In the genomic region with DNA sequence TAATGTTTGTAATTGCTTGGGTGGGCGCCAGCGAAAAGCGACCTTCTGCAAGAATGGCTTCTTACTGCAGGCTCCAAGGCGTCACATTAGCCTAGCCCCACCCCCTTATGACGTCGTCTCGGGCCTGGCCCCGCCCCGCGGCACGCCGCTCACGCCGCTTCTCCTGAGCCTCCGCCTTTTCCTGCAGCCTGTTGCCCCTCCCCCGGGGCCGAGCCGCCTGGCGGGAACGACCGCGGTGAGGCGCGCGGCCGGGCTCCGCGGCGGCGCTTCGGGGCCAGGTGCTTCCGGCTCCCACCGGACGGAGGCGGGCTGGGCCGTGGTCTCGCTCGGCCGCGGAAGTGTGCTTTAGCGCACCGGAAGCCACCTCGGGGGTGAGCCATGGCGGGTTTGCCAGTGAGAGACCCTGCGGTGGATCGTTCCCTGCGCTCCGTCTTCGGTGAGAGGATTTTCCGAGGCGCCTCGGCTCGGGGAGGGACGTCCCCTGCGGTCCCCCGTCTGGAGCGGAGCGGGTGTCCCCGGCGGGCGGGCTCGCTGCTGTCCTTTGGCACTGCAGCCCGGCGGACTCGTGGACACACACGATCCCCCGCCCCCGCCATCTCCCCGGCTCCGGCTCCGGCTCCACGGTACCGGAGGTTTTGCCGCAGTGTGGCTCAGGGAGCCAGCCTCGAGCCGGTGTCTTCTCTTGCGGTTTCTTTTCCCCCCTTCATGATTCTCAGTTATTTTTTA, we compare ENCODE assay signal across 8 mouse cellular contexts. TPM values are rescaled to one million over a fixed set of nuclear protein-coding genes. Genes with fewer than 3 reads are reported as not detected.
DNase-seq lines count a peak whose midpoint lies in the region; ATAC-seq and TF ChIP-seq lines count a peak whose summit lies in the region.

TSS of gene Cstf2 (plus strand) at position 201 of the 726 bp plus-strand sequence.

- no peaks in the 10 kb centered on the region for H3K27me3 ChIP-seq in heart, embryonic 11.5 days (ENCODE audit: control insufficient read depth, insufficient read depth, low read length)
- no peaks in the 10 kb centered on the region; the same call in 1 of the 2 replicates for H3K27me3 ChIP-seq in kidney, embryonic 16.5 days (ENCODE audit: insufficient read depth, low read length)
- H3K27me3 ChIP-seq in liver, adult 2 months (ENCODE audit: control insufficient read depth, insufficient read depth, low read length) = no peaks in the 10 kb centered on the region
- H3K27me3 ChIP-seq in myocyte (ENCODE audit: control insufficient read depth, insufficient read depth, insufficient read length) = no peaks in the 10 kb centered on the region
- H3K27me3 ChIP-seq in splenic B cell, adult 2 months (ENCODE audit: control insufficient read depth, insufficient read depth, low read length, poor library complexity, severe bottlenecking) = no peaks in the 10 kb centered on the region

- DNase-seq in B cell, adult 2 months = peak; percentile 96 to 97
- peak; percentile 97 for DNase-seq in brain, adult 2 months (ENCODE audit: low read depth, low spot score)
- peak; percentile 82 for DNase-seq in liver, adult 2 months (ENCODE audit: extremely low read depth, low read depth, low spot score)
- peak; percentile 93 for DNase-seq in splenic B cell, adult 2 months (ENCODE audit: low read depth, low spot score)

- H3K4me2 ChIP-seq in heart, embryonic 11.5 days = peak within 1 kb of the TSS; percentile 60
- H3K4me2 ChIP-seq in kidney, embryonic 16.5 days (replicated peaks; ENCODE audit: low read depth, low read length) = peak within 1 kb of the TSS; percentile 51
- peak within 1 kb of the TSS; percentile 70 for H3K4me2 ChIP-seq in myocyte (ENCODE audit: low read depth)

- peak within 1 kb of the TSS; percentile 58 for H3K4me3 ChIP-seq in heart, embryonic 11.5 days (ENCODE audit: low read depth, low read length)
- peak within 1 kb of the TSS; percentile 65 for H3K4me3 ChIP-seq in kidney, embryonic 16.5 days (ENCODE audit: low read length)
- peak within 1 kb of the TSS; percentile 77 for H3K4me3 ChIP-seq in liver, adult 2 months (ENCODE audit: insufficient read depth, low read depth, low read length)
- peak within 1 kb of the TSS; percentile 38 for H3K4me3 ChIP-seq in myocyte

- TF ChIP-seq POLR2A in liver, adult 2 months (IDR thresholded peaks at IDR 0.05; ENCODE audit: extremely low read depth, insufficient read depth, low read length) = no peak
- TF ChIP-seq POLR2A in myocyte (IDR thresholded peaks at IDR 0.05; ENCODE audit: insufficient read length, low read depth) = peak; percentile 66

- no peaks in the 10 kb centered on the region for H3K4me1 ChIP-seq in heart, embryonic 11.5 days (ENCODE audit: control insufficient read depth, insufficient read depth, low read length)
- no peaks in the 10 kb centered on the region for H3K4me1 ChIP-seq in kidney, embryonic 16.5 days (ENCODE audit: insufficient read depth, low read length)
- H3K4me1 ChIP-seq in liver, adult 2 months (ENCODE audit: control insufficient read depth, insufficient read depth, low read length) = no peaks in the 10 kb centered on the region

- WGBS in heart, embryonic 11.5 days (ENCODE audit: insufficient replicate concordance) = 18% methylated on average over 76 of the region's 77 CpGs
- WGBS in kidney, embryonic 16.5 days = 17% methylated on average over 53 of the region's 77 CpGs
- WGBS in liver, adult 2 months = 1% methylated on average over 38 of the region's 77 CpGs

- no peak for TF ChIP-seq CTCF in liver, adult 2 months (IDR thresholded peaks at IDR 0.05; ENCODE audit: low read depth, low read length)

- peak within 1 kb of the TSS; percentile 89 for H3K27ac ChIP-seq in heart, embryonic 11.5 days (ENCODE audit: low read depth, low read length)
- H3K27ac ChIP-seq in kidney, embryonic 16.5 days (ENCODE audit: low read length) = peak within 1 kb of the TSS; percentile 85
- H3K27ac ChIP-seq in liver, adult 2 months (replicated peaks; ENCODE audit: insufficient read depth, low read depth, low read length) = peak within 1 kb of the TSS; percentile 62

- ATAC-seq in erythroblast, adult 5-6 weeks (replicated peaks; ENCODE audit: low FRiP score, poor library complexity, severe bottlenecking) = peak; percentile 100
- peak; percentile 98 for ATAC-seq in heart, embryonic 11.5 days (replicated peaks; ENCODE audit: insufficient number of reproducible peaks, low FRiP score, low TSS enrichment)
- peak; percentile 99 for ATAC-seq in kidney, embryonic 16.5 days (ENCODE audit: low FRiP score, low TSS enrichment)

- H3K79me2 ChIP-seq in liver, adult 2 months (ENCODE audit: control insufficient read depth, insufficient read depth, low read length) = no peaks in the 10 kb centered on the region
- H3K79me2 ChIP-seq in myocyte (ENCODE audit: control insufficient read depth, insufficient read depth) = peaks cover 12% of the 10 kb centered on the region

- H3K9ac ChIP-seq in heart, embryonic 11.5 days (ENCODE audit: low read depth, low read length) = peak within 1 kb of the TSS; percentile 77
- peak within 1 kb of the TSS; percentile 75 for H3K9ac ChIP-seq in kidney, embryonic 16.5 days (replicated peaks; ENCODE audit: low read length)
- H3K9ac ChIP-seq in liver, adult 2 months (ENCODE audit: low read depth, low read length) = peak within 1 kb of the TSS; percentile 75

- H3ac ChIP-seq in myocyte (ENCODE audit: control insufficient read depth, insufficient read length) = peak within 1 kb of the TSS; percentile 69

- no peaks in the 10 kb centered on the region; the same call in 1 of the 2 replicates for H3K36me3 ChIP-seq in heart, embryonic 11.5 days (ENCODE audit: control insufficient read depth, insufficient read depth, low read length)
- no peaks in the 10 kb centered on the region for H3K36me3 ChIP-seq in kidney, embryonic 16.5 days (ENCODE audit: insufficient read depth, low read length)
- peaks cover 8% of the 10 kb centered on the region for H3K36me3 ChIP-seq in liver, adult 2 months (ENCODE audit: control insufficient read depth, insufficient read depth, low read length)
- H3K36me3 ChIP-seq in myocyte (ENCODE audit: control insufficient read depth, insufficient read depth) = no peaks in the 10 kb centered on the region
- no peaks in the 10 kb centered on the region for H3K36me3 ChIP-seq in splenic B cell, adult 2 months (ENCODE audit: control insufficient read depth, insufficient read depth, low read length, poor library complexity, severe bottlenecking)

- H3K9me3 ChIP-seq in heart, embryonic 11.5 days (replicated peaks; ENCODE audit: control insufficient read depth, low read length) = no peaks in the 10 kb centered on the region
- no peaks in the 10 kb centered on the region for H3K9me3 ChIP-seq in kidney, embryonic 16.5 days (ENCODE audit: low read length)

TF ChIP-seq in myocyte, 11 proteins besides CTCF, POLR2A, EP300 and RAD21:
- TF ChIP-seq E2F4 (IDR thresholded peaks at IDR 0.05; ENCODE audit: insufficient read depth) (peak; percentile 22), TCF3 (IDR thresholded peaks at IDR 0.05; ENCODE audit: insufficient read length, low read depth) (no peak), USF1 (IDR thresholded peaks at IDR 0.05; ENCODE audit: low read depth) (no peak), MAX (IDR thresholded peaks at IDR 0.05; ENCODE audit: low read depth) (no peak), MYOD1 (IDR thresholded peaks at IDR 0.05; ENCODE audit: control insufficient read depth in 1 of 3, insufficient read length in 2 of 3, low read depth in 2 of 3) (peak in 2 of 3 experiments; percentile 15 to 62), SRF (IDR thresholded peaks at IDR 0.05; ENCODE audit: control insufficient read depth, insufficient read length, low read depth) (no peak), REST (IDR thresholded peaks at IDR 0.05; ENCODE audit: insufficient read depth, insufficient read length) (no peak), TCF12 (IDR thresholded peaks at IDR 0.05; ENCODE audit: insufficient read depth, poor library complexity, severe bottlenecking) (no peak), POLR2AphosphoS2 (IDR thresholded peaks at IDR 0.05; ENCODE audit: insufficient read length, low read depth) (peak; percentile 46), CEBPB (IDR thresholded peaks at IDR 0.05; ENCODE audit: insufficient read depth, poor library complexity, severe bottlenecking) (no peak), MYOG (IDR thresholded peaks at IDR 0.05; ENCODE audit: control insufficient read depth in 1 of 3, insufficient read depth in 1 of 3, insufficient read length in 2 of 3, low read depth in 2 of 3) (peak in 1 of 3 experiments; percentile 68)

RNA-seq across cellular contexts. Expression of gene Cstf2, which starts in this region (rescaled TPM):
- 16.3 and 23.0 TPM in 2 replicates for total RNA-seq in erythroblast, adult 5-6 weeks (2015; ENCODE audit: low replicate concordance)
- 20.9 and 24.5 TPM in 2 replicates for total RNA-seq in erythroblast, adult 5-6 weeks (2017; ENCODE audit: low replicate concordance)
- polyA plus RNA-seq in heart, embryonic 11.5 days (2014; fragmentation: Nextera tagmentation; extraction: Ambion mirVana) = 36.3 and 42.6 TPM in 2 replicates
- 44.3 and 47.9 TPM in 2 replicates for polyA plus RNA-seq in kidney, embryonic 16.5 days (2015; fragmentation: Nextera tagmentation; extraction: Ambion mirVana)
- total RNA-seq in liver, adult 2 months (2014; rRNA removed) = 8.1 and 8.9 TPM in 2 replicates
- polyA plus RNA-seq in liver, adult 2 months (2012; rRNA removed) = 7.5 and 8.1 TPM in 2 replicates
- polyA plus RNA-seq in myocyte (2012; fragmentation: generic; extraction: Trizol) = 15.7 TPM

Comparison
In these comparisons a context has a peak if more than half of its experiments do, and no peak if none do; other contexts are left out.
1. Peak in every context shown above with its lines: DNase-seq, ATAC-seq, H3K4me3 ChIP-seq and H3K27ac ChIP-seq.